Mouse (Mus musculus) neural tube, embryonic 15.5 days (tissue): ENCODE results near the gene Wdr45. TPM values are rescaled to one million over a fixed set of nuclear protein-coding genes. Genes with fewer than 3 reads are reported as not detected.
"Not testable (repeated sequence)": the region's sequence is repeated elsewhere in the genome, so short reads cannot be mapped to it uniquely, and the experiment has no call there.

ENCODE experiments used
- ATAC-seq: fragments of 200-750 bp; cut with Nextera tagmentation; 2 replicates; pipeline ENCODE4 v1.8.0; 2017; ENCODE audit warnings: mild to moderate bottlenecking, moderate TSS enrichment, moderate library complexity; ENCODE audit not compliant: low FRiP score
- H3K27ac ChIP-seq: fragments of 300-500 bp; sonication (generic); replicated peaks from 2 replicates; pipeline ENCODE4 v1.5.1; 2015; ENCODE audit warnings: mild to moderate bottlenecking, inconsistent platforms
- H3K27me3 ChIP-seq: fragments of 300-500 bp; sonication (generic); replicated peaks from 2 replicates; pipeline ENCODE4 v1.6.1; 2015; ENCODE audit warnings: inconsistent platforms
- H3K36me3 ChIP-seq: fragments of 300-500 bp; sonication (generic); 2 replicates; pipeline ENCODE4 v1.6.1; 2015; ENCODE audit warnings: inconsistent platforms
- H3K4me1 ChIP-seq: fragments of 300-500 bp; sonication (generic); 2 replicates; pipeline ENCODE4 v1.6.1; 2015; ENCODE audit warnings: inconsistent platforms
- H3K4me2 ChIP-seq: fragments of 300-500 bp; sonication (generic); 2 replicates; pipeline ENCODE4 v1.6.1; 2015; ENCODE audit warnings: inconsistent platforms, mild to moderate bottlenecking, moderate library complexity
- H3K4me3 ChIP-seq: fragments of 300-500 bp; sonication (generic); replicated peaks from 2 replicates; pipeline ENCODE4 v1.5.1; 2015; ENCODE audit warnings: mild to moderate bottlenecking, inconsistent platforms
- H3K9ac ChIP-seq: fragments of 300-500 bp; sonication (generic); replicated peaks from 2 replicates; pipeline ENCODE4 v1.6.1; 2015; ENCODE audit warnings: mild to moderate bottlenecking, inconsistent platforms
- H3K9me3 ChIP-seq: fragments of 300-500 bp; sonication (generic); replicated peaks from 2 replicates; pipeline ENCODE4 v1.6.1; 2016; ENCODE audit warnings: inconsistent platforms
- WGBS: fragments of 180-500 bp; shearing (Covaris S2); methylation state at CpG from one replicate; pipeline ENCODE4 v1.1.7; 2015; ENCODE audit warnings: mixed read lengths; 5-methylcytosine and 5-hydroxymethylcytosine counted together
- polyA plus RNA-seq: library from polyadenylated mRNA; unstranded; fragments of >200 nt; fragmentation: Nextera tagmentation; extraction: Ambion mirVana; gene quantifications from 2 replicates; pipeline ENCODE4 v1.2.1, GENCODE M21; 2015

Gene Wdr45
- polyA plus RNA-seq, 1 experiment from 2014 or later = 34.9 TPM

GRCm38 (mm10) chrX:7744940-7745339 is 30.8 kb downstream of the Wdr45 start:
- H3K4me3 ChIP-seq = no peak overlapping the region
- WGBS = 57% methylated on average over 1 of the region's 1 CpGs
- H3K4me2 ChIP-seq = no peak overlapping the region
- no peaks in the 10 kb centered on the region for H3K9me3 ChIP-seq
- H3K27me3 ChIP-seq = no peaks in the 10 kb centered on the region
- peaks cover 10% of the 10 kb centered on the region for H3K4me1 ChIP-seq
- no peaks in the 10 kb centered on the region for H3K36me3 ChIP-seq
- H3K9ac ChIP-seq = no peak overlapping the region
- ATAC-seq = no peak
- no peak overlapping the region for H3K27ac ChIP-seq

- Histone ChIP-seq H3K4me3 (no peak overlapping the region), H3K27me3 (no peaks in the 10 kb centered on the region), H3K9ac (no peak overlapping the region), H3K9me3 (no peaks in the 10 kb centered on the region), H3K36me3 (no peaks in the 10 kb centered on the region), H3K4me1 (peaks cover 10% of the 10 kb centered on the region), H3K27ac (no peak overlapping the region), H3K4me2 (no peak overlapping the region)
- no peak for ATAC-seq
- WGBS = 94% methylated on average over 8 of the region's 8 CpGs
Measured at GRCm38 (mm10) chrX:7745429-7745828, 31.3 kb downstream of the Wdr45 start.

GRCm38 (mm10) chrX:7750432-7751116 is 36.4 kb downstream of the Wdr45 start, which contains the start of gene Ccdc120:
Gene Ccdc120, minus strand, starts transcription at chrX:7750905.
- Histone ChIP-seq H3K4me1 (peaks cover 10% of the 10 kb centered on the region), H3K27me3 (no peaks in the 10 kb centered on the region), H3K36me3 (no peaks in the 10 kb centered on the region), H3K4me3 (peak within 1 kb of the TSS; percentile 63), H3K27ac (peak within 1 kb of the TSS; percentile 76), H3K9ac (peak within 1 kb of the TSS; percentile 64), H3K9me3 (no peaks in the 10 kb centered on the region), H3K4me2 (peak within 1 kb of the TSS; percentile 54)
- WGBS = 10% methylated on average over 44 of the region's 56 CpGs
- peak; percentile 90 for ATAC-seq

GRCm38 (mm10) chrX:7753627-7754026 is 39.5 kb downstream of the Wdr45 start:
- H3K27ac ChIP-seq, H3K9ac ChIP-seq, H3K9me3 ChIP-seq, ATAC-seq, H3K27me3 ChIP-seq, H3K4me2 ChIP-seq, H3K4me3 ChIP-seq, H3K4me1 ChIP-seq, H3K36me3 ChIP-seq: not testable (repeated sequence)
- 27% methylated on average over 3 of the region's 3 CpGs for WGBS

- WGBS = 20% methylated on average over 34 of the region's 38 CpGs
Measured at GRCm38 (mm10) chrX:7762137-7762920, 48.2 kb downstream of the Wdr45 start, which contains the start of gene Tfe3. Gene Tfe3, plus strand, starts transcription at chrX:7762560.

GRCm38 (mm10) chrX:7762921-7763197 is 48.7 kb downstream of the Wdr45 start:
- peak; percentile 37; the same call in 1 of the 2 replicates for ATAC-seq
- Histone ChIP-seq H3K4me1 (peaks cover 27% of the 10 kb centered on the region), H3K27ac (peak overlapping the region; percentile 72), H3K27me3 (no peaks in the 10 kb centered on the region), H3K4me2 (peak overlapping the region; percentile 63), H3K4me3 (peak overlapping the region; percentile 61), H3K36me3 (peaks cover 7% of the 10 kb centered on the region), H3K9me3 (no peaks in the 10 kb centered on the region), H3K9ac (peak overlapping the region; percentile 57)
- 35% methylated on average over 21 of the region's 21 CpGs for WGBS

More at GRCm38 (mm10) chrX:7762137-7762920, 48.2 kb downstream of the Wdr45 start, which contains the start of gene Tfe3:
- peak within 1 kb of the TSS; percentile 72 for H3K27ac ChIP-seq
- ATAC-seq = peak; percentile 95
- H3K4me3 ChIP-seq = peak within 1 kb of the TSS; percentile 61
- H3K9me3 ChIP-seq = no peaks in the 10 kb centered on the region
- H3K27me3 ChIP-seq = no peaks in the 10 kb centered on the region
- peaks cover 27% of the 10 kb centered on the region for H3K4me1 ChIP-seq
- H3K36me3 ChIP-seq = peaks cover 2% of the 10 kb centered on the region
- H3K4me2 ChIP-seq = peak within 1 kb of the TSS; percentile 63
- H3K9ac ChIP-seq = peak within 1 kb of the TSS; percentile 57

- Histone ChIP-seq H3K27ac (no peak overlapping the region), H3K9me3 (no peaks in the 10 kb centered on the region), H3K4me2 (peak overlapping the region; percentile 63), H3K4me1 (peaks cover 27% of the 10 kb centered on the region), H3K27me3 (no peaks in the 10 kb centered on the region), H3K36me3 (peaks cover 8% of the 10 kb centered on the region), H3K4me3 (peak overlapping the region; percentile 61), H3K9ac (peak overlapping the region; percentile 57)
- WGBS = 18% methylated on average over 22 of the region's 22 CpGs
- ATAC-seq = no peak
Measured at GRCm38 (mm10) chrX:7763631-7764393, 49.7 kb downstream of the Wdr45 start.

GRCm38 (mm10) chrX:7764657-7765280 is 50.6 kb downstream of the Wdr45 start:
- ATAC-seq = no peak
- H3K4me1 ChIP-seq = peaks cover 27% of the 10 kb centered on the region
- peak overlapping the region; percentile 61 for H3K4me3 ChIP-seq
- no peaks in the 10 kb centered on the region for H3K27me3 ChIP-seq
- H3K9ac ChIP-seq = no peak overlapping the region
- no peaks in the 10 kb centered on the region for H3K9me3 ChIP-seq
- H3K36me3 ChIP-seq = peaks cover 12% of the 10 kb centered on the region
- 19% methylated on average over 9 of the region's 9 CpGs for whole genome bisulfite sequencing
- H3K4me2 ChIP-seq = peak overlapping the region; percentile 63
- no peak overlapping the region for H3K27ac ChIP-seq

GRCm38 (mm10) chrX:7765281-7765670 is 51.1 kb downstream of the Wdr45 start:
- peak overlapping the region; percentile 29 for H3K9ac ChIP-seq
- peaks cover 27% of the 10 kb centered on the region for H3K4me1 ChIP-seq
- no peaks in the 10 kb centered on the region for H3K9me3 ChIP-seq
- peaks cover 14% of the 10 kb centered on the region for H3K36me3 ChIP-seq
- WGBS = 25% methylated on average over 13 of the region's 13 CpGs
- peak overlapping the region; percentile 61 for H3K4me3 ChIP-seq
- no peak for ATAC-seq
- no peak overlapping the region for H3K27ac ChIP-seq
- H3K4me2 ChIP-seq = peak overlapping the region; percentile 63
- no peaks in the 10 kb centered on the region for H3K27me3 ChIP-seq

- Histone ChIP-seq H3K4me3 (peak overlapping the region; percentile 61), H3K4me1 (peaks cover 27% of the 10 kb centered on the region), H3K9me3 (no peaks in the 10 kb centered on the region), H3K4me2 (peak overlapping the region; percentile 63), H3K27me3 (no peaks in the 10 kb centered on the region), H3K9ac (peak overlapping the region; percentile 29), H3K27ac (no peak overlapping the region), H3K36me3 (peaks cover 18% of the 10 kb centered on the region)
- WGBS = 23% methylated on average over 11 of the region's 11 CpGs
- no peak for ATAC-seq
Measured at GRCm38 (mm10) chrX:7765764-7766163, 51.6 kb downstream of the Wdr45 start.

GRCm38 (mm10) chrX:7769302-7770017 is 55.3 kb downstream of the Wdr45 start:
- H3K36me3 ChIP-seq = peaks cover 22% of the 10 kb centered on the region
- no peak overlapping the region for H3K27ac ChIP-seq
- H3K9ac ChIP-seq = no peak overlapping the region
- no peak overlapping the region for H3K4me2 ChIP-seq
- no peak for ATAC-seq
- no peaks in the 10 kb centered on the region for H3K9me3 ChIP-seq
- H3K27me3 ChIP-seq = no peaks in the 10 kb centered on the region
- no peak overlapping the region for H3K4me3 ChIP-seq
- peaks cover 15% of the 10 kb centered on the region for H3K4me1 ChIP-seq
- WGBS = 91% methylated on average over 7 of the region's 7 CpGs
